Mouse (Mus musculus) heart, embryonic 15.5 days (tissue): Measurements from ENCODE around the gene Olfr437. TPM values are rescaled to one million over a fixed set of nuclear protein-coding genes. Genes with fewer than 3 reads are reported as not detected.
"Not testable (repeated sequence)": the region's sequence is repeated elsewhere in the genome, so short reads cannot be mapped to it uniquely, and the experiment has no call there.

ENCODE experiments used
- ATAC-seq: fragments of 200-750 bp; cut with Nextera tagmentation; replicated peaks from 2 replicates; pipeline ENCODE4 v1.8.0; 2017; ENCODE audit warnings: low read depth, moderate TSS enrichment; ENCODE audit not compliant: insufficient number of reproducible peaks, insufficient read depth, low FRiP score
- H3K27ac ChIP-seq: fragments of 300-500 bp; sonication (generic); 2 replicates; pipeline ENCODE4 v1.5.1; 2015; ENCODE audit warnings: mild to moderate bottlenecking, inconsistent platforms
- H3K27me3 ChIP-seq: fragments of 300-500 bp; sonication (generic); 2 replicates; pipeline ENCODE4 v1.6.1; 2015; ENCODE audit warnings: inconsistent platforms
- H3K36me3 ChIP-seq: fragments of 300-500 bp; sonication (generic); 2 replicates; pipeline ENCODE4 v1.6.1; 2015; ENCODE audit warnings: mild to moderate bottlenecking, inconsistent platforms
- H3K4me1 ChIP-seq: fragments of 300-500 bp; sonication (generic); replicated peaks from 2 replicates; pipeline ENCODE4 v1.6.1; 2015; ENCODE audit warnings: inconsistent platforms
- H3K4me2 ChIP-seq: fragments of 300-500 bp; sonication (generic); 2 replicates; pipeline ENCODE4 v1.6.1; 2015; ENCODE audit warnings: inconsistent platforms, mild to moderate bottlenecking, moderate library complexity
- H3K4me3 ChIP-seq: fragments of 300-500 bp; sonication (generic); 2 replicates; pipeline ENCODE4 v1.5.1; 2015; ENCODE audit warnings: mild to moderate bottlenecking, inconsistent platforms
- H3K9ac ChIP-seq: fragments of 300-500 bp; sonication (generic); 2 replicates; pipeline ENCODE4 v1.6.1; 2015; ENCODE audit warnings: mild to moderate bottlenecking, inconsistent platforms
- H3K9me3 ChIP-seq: fragments of 300-500 bp; sonication (generic); replicated peaks from 2 replicates; pipeline ENCODE4 v1.6.1; 2016; ENCODE audit warnings: inconsistent platforms
- polyA plus RNA-seq: library from polyadenylated mRNA; unstranded; fragments of >200 nt; fragmentation: Nextera tagmentation; extraction: Ambion mirVana; gene quantifications from 2 replicates; pipeline ENCODE4 v1.2.1, GENCODE M21; 2015

Olfr437 gene
- polyA plus RNA-seq, 1 experiment from 2014 or later, result not detected

DNA sequence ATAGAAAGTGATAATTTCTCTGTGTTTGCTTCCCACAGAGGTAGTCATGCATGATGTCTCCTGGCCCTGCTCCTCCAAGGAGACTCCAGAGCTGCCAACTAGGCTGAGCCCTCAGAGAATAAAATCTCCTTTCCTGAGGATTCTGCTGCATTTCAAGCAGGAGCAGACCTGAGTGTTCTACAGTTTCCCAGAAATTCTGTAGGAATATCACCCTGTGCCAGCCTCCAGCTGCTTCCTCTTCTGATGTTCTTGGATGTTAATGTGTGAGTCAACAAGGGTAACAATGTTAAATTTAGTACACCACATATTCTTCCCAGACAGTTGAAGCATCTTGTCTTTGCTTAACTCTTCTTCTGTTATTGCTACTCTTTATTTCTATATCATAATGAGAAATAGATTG lies 49.8 kb downstream of the Olfr437 start, which contains the start of gene Olfr434:
Gene Olfr434 (plus strand): TSS at position 149 of the 400 bp plus-strand sequence.
- H3K4me2 ChIP-seq, H3K4me1 ChIP-seq, H3K9me3 ChIP-seq, H3K4me3 ChIP-seq, ATAC-seq, H3K36me3 ChIP-seq, H3K9ac ChIP-seq, H3K27me3 ChIP-seq, H3K27ac ChIP-seq: not testable (repeated sequence)

Other genes starting within 250 kb of the Olfr437 start
- not detected in 2 replicates for gene Olfr446, start 241.9 kb upstream of the Olfr437 start, polyA plus RNA-seq
- not detected in 2 replicates for gene Olfr444, start 214.2 kb upstream of the Olfr437 start, polyA plus RNA-seq
- gene Olfr441, start 56.9 kb upstream of the Olfr437 start, polyA plus RNA-seq, result not detected in 2 replicates
- not detected in 2 replicates for gene Olfr237-ps1, start 16.7 kb upstream of the Olfr437 start, polyA plus RNA-seq
- not detected in 2 replicates for gene Olfr13, start 8.9 kb downstream of the Olfr437 start, polyA plus RNA-seq
- not detected in 2 replicates for gene Olfr435, start 33.9 kb downstream of the Olfr437 start, polyA plus RNA-seq
- gene Olfr434, start 49.7 kb downstream of the Olfr437 start, polyA plus RNA-seq, result not detected in 2 replicates
- gene Olfr47, start 68.2 kb downstream of the Olfr437 start, polyA plus RNA-seq, result not detected in 2 replicates
- gene Arhgef5, start 102.3 kb downstream of the Olfr437 start, polyA plus RNA-seq, result 5.9 and 8.1 TPM in 2 replicates
- gene Nobox, start 146.3 kb downstream of the Olfr437 start, polyA plus RNA-seq, result not detected in 2 replicates